Mouse (Mus musculus) stomach, embryonic 15.5 days (tissue): Measurements from ENCODE around the gene Map2k6. TPM values are rescaled to one million over a fixed set of nuclear protein-coding genes. Genes with fewer than 3 reads are reported as not detected.

Experiments used
- ATAC-seq: fragments of 200-750 bp; cut with Nextera tagmentation; 2 replicates; pipeline ENCODE4 v1.8.0; 2017; ENCODE audit warnings: low read depth, moderate number of reproducible peaks, moderate TSS enrichment; ENCODE audit not compliant: insufficient read depth, low FRiP score
- H3K27ac ChIP-seq: fragments of 300-500 bp; sonication (generic); 2 replicates; pipeline ENCODE4 v1.5.1; 2015; ENCODE audit warnings: mild to moderate bottlenecking, inconsistent platforms
- H3K27me3 ChIP-seq: fragments of 300-500 bp; sonication (generic); replicated peaks from 2 replicates; pipeline ENCODE4 v1.6.1; 2015; ENCODE audit warnings: inconsistent platforms
- H3K36me3 ChIP-seq: fragments of 300-500 bp; sonication (generic); 2 replicates; pipeline ENCODE4 v1.6.1; 2015; ENCODE audit warnings: inconsistent platforms
- H3K4me1 ChIP-seq: fragments of 300-500 bp; sonication (generic); 2 replicates; pipeline ENCODE4 v1.6.1; 2015; ENCODE audit warnings: inconsistent platforms
- H3K4me2 ChIP-seq: fragments of 300-500 bp; sonication (generic); 2 replicates; pipeline ENCODE4 v1.6.1; 2015; ENCODE audit warnings: mild to moderate bottlenecking, inconsistent platforms
- H3K4me3 ChIP-seq: fragments of 300-500 bp; sonication (generic); replicated peaks from 2 replicates; pipeline ENCODE4 v1.5.1; 2015; ENCODE audit warnings: inconsistent platforms
- H3K9ac ChIP-seq: fragments of 300-500 bp; sonication (generic); 2 replicates; pipeline ENCODE4 v1.6.1; 2015; ENCODE audit warnings: inconsistent platforms
- H3K9me3 ChIP-seq: fragments of 300-500 bp; sonication (generic); 2 replicates; pipeline ENCODE4 v1.6.1; 2016; ENCODE audit warnings: inconsistent platforms
- WGBS: fragments of 180-500 bp; shearing (Covaris S2); methylation state at CpG from one replicate; pipeline ENCODE4 v1.1.7; 2015; 5-methylcytosine and 5-hydroxymethylcytosine counted together
- polyA plus RNA-seq: library from polyadenylated mRNA; unstranded; fragments of >200 nt; fragmentation: Nextera tagmentation; extraction: Ambion mirVana; gene quantifications from 2 replicates; pipeline ENCODE4 v1.2.1, GENCODE M21; 2015

Gene Map2k6
- polyA plus RNA-seq, 1 experiment from 2014 or later: 17.0 TPM

- no peaks in the 10 kb centered on the region for H3K27me3 ChIP-seq
- no peaks in the 10 kb centered on the region for H3K36me3 ChIP-seq
- no peak overlapping the region for H3K4me2 ChIP-seq
- no peak overlapping the region for H3K9ac ChIP-seq
- no peaks in the 10 kb centered on the region for H3K9me3 ChIP-seq
- H3K4me3 ChIP-seq: no peak overlapping the region
- ATAC-seq: peak; percentile 52; the same call in 1 of the 2 replicates
- H3K4me1 ChIP-seq: no peaks in the 10 kb centered on the region; the same call in 1 of the 2 replicates
- WGBS: 75% methylated on average over 7 of the region's 7 CpGs
- no peak overlapping the region for H3K27ac ChIP-seq
Measured at GRCm38 (mm10) chr11:110457441-110457912, 58.6 kb downstream of the Map2k6 start.

DNA sequence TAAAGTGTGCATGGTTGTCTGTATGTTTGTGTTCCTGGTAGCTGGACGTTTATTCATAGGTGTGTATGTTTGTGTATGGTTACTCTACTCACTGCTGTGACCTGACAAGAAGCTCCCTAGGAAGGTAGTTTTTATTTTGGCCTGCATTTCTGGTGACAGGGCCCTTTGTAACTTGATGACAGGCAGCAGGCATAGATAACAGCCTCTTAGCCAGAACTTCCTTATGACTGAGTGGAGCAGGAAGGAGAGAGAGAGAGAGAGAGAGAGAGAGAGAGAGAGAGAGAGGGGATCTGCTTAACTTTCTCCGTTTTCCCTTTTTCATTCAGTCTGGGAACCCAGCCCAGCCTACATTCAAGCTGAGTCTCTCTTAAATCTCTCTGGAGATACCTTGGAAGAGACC, 61.6 kb downstream of the Map2k6 start:
- Histone ChIP-seq H3K27me3 (no peaks in the 10 kb centered on the region), H3K4me3 (no peak overlapping the region), H3K36me3 (no peaks in the 10 kb centered on the region), H3K27ac (no peak overlapping the region), H3K4me2 (no peak overlapping the region), H3K9ac (no peak overlapping the region), H3K4me1 (no peaks in the 10 kb centered on the region; the same call in 1 of the 2 replicates), H3K9me3 (no peaks in the 10 kb centered on the region)
- WGBS: 18% methylated on average over 2 of the region's 2 CpGs
- no peak for ATAC-seq

DNA sequence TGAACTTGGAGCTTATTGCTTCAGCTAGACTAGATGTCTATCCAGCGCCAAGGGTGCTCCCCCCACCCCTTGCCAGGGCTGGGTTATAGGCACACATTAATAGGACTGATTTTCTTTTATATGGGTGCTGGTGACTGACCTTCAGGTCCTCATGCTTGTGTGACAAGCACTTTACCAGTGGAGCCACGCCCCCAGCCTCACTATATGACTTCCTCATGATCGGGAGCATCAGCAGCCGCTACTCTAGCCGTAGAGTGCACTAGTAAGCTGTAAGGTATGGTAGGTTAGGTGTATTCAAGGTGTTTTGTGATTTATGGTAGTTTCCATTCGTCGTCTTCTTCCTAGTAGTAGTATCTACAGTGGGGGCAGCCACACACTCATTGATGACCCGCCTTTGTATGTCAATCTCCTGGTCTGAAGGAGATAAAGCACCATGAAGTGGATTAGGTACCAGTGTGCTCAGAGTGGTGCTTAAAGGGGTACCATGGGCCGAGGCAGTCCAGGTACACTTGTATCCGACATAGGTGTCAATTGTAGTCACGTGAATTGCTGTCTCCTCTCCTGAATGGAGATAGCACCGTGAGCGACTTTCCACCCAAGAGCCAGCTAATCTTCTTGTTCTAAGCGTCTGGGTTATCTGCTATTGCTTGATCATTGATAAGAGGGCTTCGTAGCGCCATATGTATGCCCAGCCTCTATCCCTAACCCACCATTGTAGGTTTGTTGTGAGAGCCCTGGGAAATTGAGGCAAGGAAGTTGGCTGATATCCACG, 62.8 kb downstream of the Map2k6 start:
- no peaks in the 10 kb centered on the region; the same call in 1 of the 2 replicates for H3K4me1 ChIP-seq
- no peak overlapping the region for H3K4me2 ChIP-seq
- H3K9ac ChIP-seq: no peak overlapping the region
- H3K36me3 ChIP-seq: no peaks in the 10 kb centered on the region
- 88% methylated on average over 17 of the region's 17 CpGs for WGBS
- H3K4me3 ChIP-seq: no peak overlapping the region
- H3K9me3 ChIP-seq: no peaks in the 10 kb centered on the region
- H3K27ac ChIP-seq: no peak overlapping the region
- no peak for ATAC-seq
- no peaks in the 10 kb centered on the region for H3K27me3 ChIP-seq

DNA sequence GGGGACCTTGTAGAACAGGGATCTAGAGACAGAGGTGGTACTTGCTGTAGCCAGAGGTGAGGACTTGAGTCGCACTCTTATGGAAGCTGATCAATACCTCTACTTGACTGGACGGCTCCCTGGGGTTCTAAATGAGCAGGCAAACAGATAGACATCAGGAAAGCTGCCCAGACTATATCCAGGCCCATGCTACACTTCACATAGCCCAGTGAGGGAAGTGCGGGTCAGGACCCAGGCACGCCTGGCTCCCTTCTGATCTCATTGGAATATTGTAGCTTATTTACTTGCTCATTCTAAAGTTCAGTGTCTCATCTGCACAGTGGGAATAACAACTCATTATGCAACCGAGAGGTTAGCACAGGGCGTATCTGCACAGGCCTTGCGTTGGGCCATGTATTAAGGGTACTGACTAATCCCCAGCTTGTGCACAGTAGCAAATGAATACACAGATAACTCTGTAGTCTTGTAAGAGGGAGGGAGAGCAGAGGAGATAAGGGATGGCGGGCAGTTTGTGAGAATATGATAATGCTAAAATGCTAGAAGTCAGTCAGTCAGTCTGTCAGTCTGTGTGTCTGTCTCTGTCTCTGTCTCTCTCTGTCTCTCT, 64.2 kb downstream of the Map2k6 start:
- no peak overlapping the region for H3K27ac ChIP-seq

DNA sequence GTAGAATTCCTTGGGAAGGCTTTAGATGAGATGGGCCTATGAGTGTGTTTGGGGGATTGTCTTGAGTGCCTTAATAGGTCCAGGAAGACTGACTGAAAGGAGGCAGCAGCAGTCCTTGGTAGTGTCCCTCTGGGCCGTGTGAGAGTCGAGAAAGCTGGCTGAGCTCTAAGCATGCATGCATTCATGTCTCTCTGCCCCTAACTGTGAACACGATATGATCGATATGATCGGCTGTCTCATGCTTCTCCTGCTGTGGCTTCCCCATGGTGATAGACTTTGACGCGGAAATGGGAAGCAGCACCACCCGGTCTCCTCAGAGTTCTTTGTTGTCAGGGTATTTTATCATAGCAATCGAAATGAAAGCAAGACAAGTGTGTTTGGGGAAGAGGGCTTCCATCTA, 64.9 kb downstream of the Map2k6 start:
- ATAC-seq: no peak
- Histone ChIP-seq H3K4me1 (no peaks in the 10 kb centered on the region; the same call in 1 of the 2 replicates), H3K9me3 (no peaks in the 10 kb centered on the region), H3K4me3 (no peak overlapping the region), H3K4me2 (no peak overlapping the region), H3K9ac (no peak overlapping the region), H3K36me3 (no peaks in the 10 kb centered on the region), H3K27ac (no peak overlapping the region), H3K27me3 (no peaks in the 10 kb centered on the region)
- 57% methylated on average over 9 of the region's 9 CpGs for WGBS

More for the DNA sequence above, 64.2 kb downstream of the Map2k6 start:
- WGBS: 72% methylated on average over 8 of the region's 8 CpGs
- peak; percentile 94 for ATAC-seq
- Histone ChIP-seq H3K9me3 (no peaks in the 10 kb centered on the region), H3K36me3 (no peaks in the 10 kb centered on the region), H3K4me3 (no peak overlapping the region), H3K9ac (no peak overlapping the region), H3K27me3 (no peaks in the 10 kb centered on the region), H3K4me2 (no peak overlapping the region), H3K4me1 (no peaks in the 10 kb centered on the region; the same call in 1 of the 2 replicates)

DNA sequence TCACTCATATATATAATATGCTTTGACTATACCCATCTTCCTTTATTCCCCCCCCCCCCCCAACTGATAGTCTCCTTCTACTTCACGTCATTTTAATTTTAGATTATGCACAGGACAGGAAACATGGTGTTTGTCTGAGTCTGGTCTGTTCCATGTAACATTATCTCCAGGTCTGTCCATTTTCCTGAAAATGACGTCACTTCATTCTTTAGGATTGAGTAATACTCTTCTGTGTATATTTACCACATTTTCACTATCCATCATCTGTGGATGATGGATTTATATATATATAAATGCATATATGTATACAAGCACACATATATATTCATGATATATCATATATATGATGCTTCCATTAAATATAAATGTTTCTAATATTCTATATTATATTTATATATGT, 70.1 kb downstream of the Map2k6 start:
- WGBS: 73% methylated on average over 2 of the region's 2 CpGs
- H3K4me2 ChIP-seq: no peak overlapping the region
- no peak for ATAC-seq
- H3K9me3 ChIP-seq: no peaks in the 10 kb centered on the region
- H3K27me3 ChIP-seq: no peaks in the 10 kb centered on the region
- H3K36me3 ChIP-seq: no peaks in the 10 kb centered on the region
- no peak overlapping the region for H3K27ac ChIP-seq
- no peak overlapping the region for H3K4me3 ChIP-seq
- H3K9ac ChIP-seq: no peak overlapping the region
- H3K4me1 ChIP-seq: no peaks in the 10 kb centered on the region

GRCm38 (mm10) chr11:110470561-110471273, 71.8 kb downstream of the Map2k6 start:
- Histone ChIP-seq H3K4me1 (no peaks in the 10 kb centered on the region), H3K27me3 (no peaks in the 10 kb centered on the region), H3K4me3 (no peak overlapping the region), H3K9ac (no peak overlapping the region), H3K4me2 (no peak overlapping the region), H3K36me3 (no peaks in the 10 kb centered on the region), H3K27ac (no peak overlapping the region), H3K9me3 (no peaks in the 10 kb centered on the region)
- no peak for ATAC-seq
- WGBS: 83% methylated on average over 8 of the region's 8 CpGs

GRCm38 (mm10) chr11:110471362-110471761, 72.4 kb downstream of the Map2k6 start:
- H3K4me2 ChIP-seq: no peak overlapping the region
- no peak overlapping the region for H3K9ac ChIP-seq
- no peaks in the 10 kb centered on the region for H3K4me1 ChIP-seq
- H3K27ac ChIP-seq: no peak overlapping the region
- H3K36me3 ChIP-seq: no peaks in the 10 kb centered on the region
- no peak for ATAC-seq
- H3K4me3 ChIP-seq: no peak overlapping the region
- 81% methylated on average over 2 of the region's 2 CpGs for WGBS
- H3K27me3 ChIP-seq: no peaks in the 10 kb centered on the region
- H3K9me3 ChIP-seq: no peaks in the 10 kb centered on the region

DNA sequence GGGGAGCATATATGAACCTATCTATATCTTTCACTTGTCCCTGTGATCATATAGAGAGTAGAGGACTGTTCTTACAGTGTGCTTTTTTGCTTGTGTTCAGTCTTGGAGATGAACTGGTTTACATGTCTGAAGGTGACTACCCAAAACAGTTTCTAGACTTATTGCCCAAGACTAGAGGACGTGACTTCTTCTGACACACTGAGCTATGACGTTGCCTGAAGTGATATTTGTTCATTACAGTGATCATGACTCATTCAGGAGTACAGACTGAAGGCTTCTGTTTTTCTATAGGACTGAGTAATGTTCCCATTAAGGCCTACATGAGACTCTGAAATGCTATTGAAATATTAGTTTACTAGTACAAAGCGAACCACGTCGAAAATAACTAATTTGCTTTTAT, 73.2 kb downstream of the Map2k6 start:
- Histone ChIP-seq H3K4me3 (no peak overlapping the region), H3K9me3 (no peaks in the 10 kb centered on the region), H3K27me3 (no peaks in the 10 kb centered on the region), H3K36me3 (no peaks in the 10 kb centered on the region), H3K9ac (no peak overlapping the region), H3K4me2 (no peak overlapping the region), H3K4me1 (no peaks in the 10 kb centered on the region), H3K27ac (no peak overlapping the region)
- WGBS: 79% methylated on average over 5 of the region's 5 CpGs
- ATAC-seq: no peak

GRCm38 (mm10) chr11:110473495-110473894, 74.6 kb downstream of the Map2k6 start:
- no peaks in the 10 kb centered on the region for H3K36me3 ChIP-seq
- H3K27ac ChIP-seq: no peak overlapping the region
- no peaks in the 10 kb centered on the region for H3K27me3 ChIP-seq
- no peak overlapping the region for H3K4me2 ChIP-seq
- H3K4me1 ChIP-seq: peaks cover 9% of the 10 kb centered on the region; the same call in 1 of the 2 replicates
- no peak for ATAC-seq
- H3K9ac ChIP-seq: no peak overlapping the region
- 87% methylated on average over 16 of the region's 16 CpGs for WGBS
- H3K9me3 ChIP-seq: no peaks in the 10 kb centered on the region
- no peak overlapping the region for H3K4me3 ChIP-seq

- Histone ChIP-seq H3K4me3 (no peak overlapping the region), H3K36me3 (no peaks in the 10 kb centered on the region), H3K27me3 (no peaks in the 10 kb centered on the region), H3K4me2 (no peak overlapping the region), H3K9me3 (no peaks in the 10 kb centered on the region), H3K9ac (no peak overlapping the region), H3K4me1 (peaks cover 23% of the 10 kb centered on the region; the same call in 1 of the 2 replicates), H3K27ac (0 out of 2 replicates have a peak overlapping the region, but pooled peaks have one; percentile 44)
- WGBS: 39% methylated on average over 5 of the region's 5 CpGs
- peak; percentile 53; the same call in 1 of the 2 replicates for ATAC-seq
Measured at GRCm38 (mm10) chr11:110476361-110477151, 77.6 kb downstream of the Map2k6 start.
